Mouse (Mus musculus) c-Kit-positive CD71-positive TER-119-negative erythroid progenitor cells, embryonic 14.5 days (primary cell): ENCODE measurements at regions not wholly inside any gene's neighbourhood (a gene's known extent, or its start where the extent isn't known, plus 50 kb on each side); places are given as distances from the start of the nearest gene placed in this dataset.
A peak's percentile ranks its signal among the peaks of the same experiment; 100 is the strongest.

Experiments used
- DNase-seq: peaks from one replicate; pipeline ENCODE4 v3.0.0-alpha.2; 2013; ENCODE audit warnings: low read depth

DNA sequence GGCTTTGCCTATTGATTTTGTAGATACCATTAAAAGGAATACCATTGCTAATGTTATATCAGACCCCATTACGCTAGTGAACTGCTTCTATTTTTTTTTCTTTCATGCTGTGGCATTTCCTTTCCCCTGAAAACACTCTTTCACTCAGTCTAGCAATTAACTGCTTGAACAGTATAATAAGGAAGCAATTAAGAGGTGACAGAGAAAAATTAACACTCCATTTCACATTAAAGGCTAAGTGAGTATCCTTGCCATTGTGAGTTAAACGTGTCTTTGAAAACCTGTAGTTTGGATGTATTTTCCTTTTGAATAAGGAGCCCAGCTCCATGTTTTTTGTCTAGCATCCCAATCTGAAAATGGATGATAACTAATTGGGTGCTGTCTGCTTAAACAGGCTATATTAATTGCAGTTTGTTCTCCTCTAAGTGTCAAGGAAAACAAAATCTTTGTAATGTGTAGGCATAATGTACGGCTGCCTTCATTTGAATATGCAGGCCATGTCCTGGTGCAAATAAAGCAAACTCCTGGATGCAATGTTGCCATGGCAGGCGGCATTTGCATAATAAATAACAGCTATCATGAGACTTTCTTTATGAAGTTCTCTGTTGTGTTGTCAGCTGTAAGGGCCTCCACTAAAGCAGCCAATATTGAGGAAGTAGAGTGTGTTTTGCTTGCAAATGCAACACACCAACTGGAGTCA is 423.3 kb downstream of the Zic3 start:
- no peak for DNase-seq

DNA sequence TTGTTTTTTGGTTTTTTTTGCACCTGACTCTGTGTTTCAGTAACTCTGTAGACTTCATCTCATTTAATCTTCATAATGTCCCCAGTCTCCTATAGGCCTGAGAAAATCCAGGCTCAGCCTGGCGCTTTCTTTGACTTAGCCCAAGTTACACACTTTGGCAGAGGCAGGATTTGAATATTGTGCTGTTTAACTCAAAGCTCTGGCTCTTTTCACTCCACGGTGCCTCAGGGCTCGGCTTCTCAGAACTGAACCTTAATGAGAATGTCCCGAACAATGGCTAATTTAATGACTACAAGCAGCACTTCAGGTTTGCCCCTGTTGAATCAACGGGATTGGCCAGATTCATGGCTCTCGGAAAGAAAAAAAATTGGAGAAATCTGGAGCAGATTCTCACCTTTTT is 425.1 kb downstream of the Zic3 start:
- no peak for DNase-seq

- no peak for DNase-seq
Measured at GRCm38 (mm10) chrX:58469683-58470082, 439.5 kb upstream of the 4930550L24Rik start.

GRCm38 (mm10) chrX:58470986-58471385 is 438.2 kb upstream of the 4930550L24Rik start:
- no peak for DNase-seq

GRCm38 (mm10) chrX:58490861-58491260 is 418.3 kb upstream of the 4930550L24Rik start:
- peak; percentile 3 for DNase-seq

DNA sequence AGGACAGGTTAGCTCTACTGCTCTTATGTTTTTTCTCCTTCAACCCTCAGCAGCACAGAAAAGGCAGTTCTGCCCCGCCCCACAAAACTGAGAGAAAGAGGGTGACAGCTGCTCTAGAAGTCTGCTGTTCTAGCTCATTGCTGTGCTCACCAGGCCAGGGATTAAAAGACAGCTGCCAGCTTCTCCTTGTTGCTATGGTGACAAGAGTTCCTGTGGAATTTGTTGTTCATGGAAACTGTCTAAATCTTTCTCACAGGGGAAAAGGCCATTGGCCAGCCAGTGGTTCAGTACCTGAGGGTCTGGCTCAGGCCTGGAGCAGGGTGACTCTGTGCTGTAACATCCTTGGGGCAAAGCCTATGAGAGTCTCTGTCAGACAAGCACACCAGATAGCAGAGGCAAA is 405.6 kb upstream of the 4930550L24Rik start:
- no peak for DNase-seq

DNA sequence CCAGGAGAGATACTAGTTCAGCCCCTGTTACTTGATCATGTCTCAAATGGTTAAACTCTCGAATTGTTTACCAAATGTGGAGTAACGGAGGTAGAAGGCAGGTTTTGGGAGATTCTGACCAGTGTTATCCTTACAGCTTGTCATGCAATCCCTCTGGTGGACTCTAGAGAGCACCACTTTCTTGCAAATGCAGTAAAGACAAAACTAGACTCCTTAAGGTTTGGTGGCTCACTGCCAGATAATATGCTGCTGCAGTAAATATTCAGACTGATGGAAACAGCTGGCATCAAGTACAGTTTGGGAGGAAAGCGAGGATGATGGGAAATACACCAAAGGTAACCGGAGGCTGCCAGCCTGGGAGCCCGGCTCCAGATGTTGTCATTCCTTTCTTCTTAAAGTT is 394.2 kb upstream of the 4930550L24Rik start:
- DNase-seq: no peak
